Mouse (Mus musculus) left cerebral cortex, adult 18-20 months (tissue): ENCODE results near the gene Bend7. TPM values are rescaled to one million over a fixed set of nuclear protein-coding genes. Genes with fewer than 3 reads are reported as not detected.

Source experiments
- DNase-seq, 2 experiments: peaks; one replicate each; pipeline ENCODE4 v3.0.0; 2021 to 2022; ENCODE audit warnings: low spot score in 2 of 2, mixed read lengths in 1 of 2
- total RNA-seq, 2 experiments: library from RNA; stranded (reverse); gene quantifications; 2 replicates each; pipeline ENCODE4 v1.2.3; 2021

Gene Bend7
- total RNA-seq, 2 experiments from 2014 or later = 2.6 to 2.7 TPM

DNA sequence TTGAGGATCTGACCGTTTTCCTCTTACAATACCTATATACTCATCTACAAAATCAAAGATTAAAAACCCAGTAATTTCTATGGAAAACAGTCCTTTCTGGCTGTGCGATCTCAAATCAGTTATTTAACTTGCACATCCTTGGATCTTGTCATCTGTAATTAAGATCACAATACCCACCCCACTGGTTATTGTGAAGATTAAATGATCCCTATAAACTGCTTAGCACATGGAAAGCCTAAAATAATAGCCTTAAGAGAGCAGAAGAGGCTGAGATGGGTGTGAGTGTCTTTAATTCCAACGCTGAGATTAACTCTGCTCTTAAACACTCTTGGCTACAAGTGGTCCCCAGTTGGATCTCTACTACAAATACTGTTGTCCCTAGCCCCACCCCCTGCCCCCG is 64.8 kb downstream of the Bend7 start:
- no peak for DNase-seq

DNA sequence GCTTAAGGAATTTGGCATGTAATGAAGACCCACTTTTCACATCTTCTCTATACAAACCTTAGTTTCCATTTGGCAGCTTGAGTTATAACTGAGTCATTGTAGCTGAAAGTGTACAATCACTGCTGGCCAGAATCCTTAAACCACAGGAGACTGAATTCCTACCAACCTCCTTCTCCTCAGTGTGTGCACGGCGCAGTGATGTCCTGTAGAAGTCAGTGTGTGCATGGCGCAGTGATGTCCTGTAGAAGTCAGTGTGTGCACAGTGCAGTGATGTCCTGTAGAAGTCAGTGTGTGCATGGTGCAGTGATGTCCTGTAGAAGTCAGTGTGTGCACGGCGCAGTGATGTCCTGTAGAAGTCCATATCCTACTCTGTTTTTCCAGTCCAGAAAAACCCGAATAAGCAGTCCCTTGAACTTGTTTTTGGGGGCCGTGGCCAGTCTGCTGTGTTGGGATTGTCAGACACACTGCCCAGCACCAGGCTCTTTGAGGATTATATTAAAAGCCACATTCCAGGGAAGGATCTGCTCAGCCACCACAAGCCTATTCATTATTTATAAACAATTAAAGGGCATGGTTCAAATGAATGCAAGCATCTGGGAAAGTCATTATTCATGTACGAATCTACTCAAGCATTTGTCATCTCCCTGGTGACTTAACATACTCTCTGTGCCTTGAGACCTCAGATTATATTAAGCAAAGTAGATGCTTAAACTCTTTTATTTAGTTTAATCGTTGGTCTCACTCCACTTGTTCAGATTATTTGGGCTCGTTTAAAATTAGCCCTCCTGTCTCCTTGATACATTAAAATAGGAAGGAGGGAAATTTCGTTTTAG is 65.4 kb downstream of the Bend7 start:
- no peak for DNase-seq

GRCm38 (mm10) chr2:4784012-4784411 is 66.4 kb downstream of the Bend7 start:
- no peak for DNase-seq

DNA sequence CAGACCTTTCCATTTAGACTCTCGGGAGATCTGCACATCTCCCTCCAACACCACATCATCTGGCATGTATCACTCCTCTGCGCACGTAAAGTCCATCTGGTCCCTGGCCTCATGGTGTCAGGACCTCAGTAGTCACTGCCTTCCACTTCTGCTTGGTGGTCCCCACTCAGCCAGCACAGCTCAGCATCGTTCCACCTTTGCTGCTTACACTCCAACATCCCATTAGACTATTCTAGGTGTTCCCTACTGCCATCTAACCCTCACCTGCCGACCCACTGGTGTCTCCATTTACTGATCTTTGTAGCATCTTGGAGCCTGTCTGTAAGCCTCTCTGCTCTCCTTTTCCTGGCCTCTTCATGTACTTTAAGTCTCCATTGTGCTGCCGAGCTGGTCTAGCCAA is 67.4 kb downstream of the Bend7 start:
- no peak for DNase-seq

GRCm38 (mm10) chr2:4787223-4787622 is 69.6 kb downstream of the Bend7 start:
- no peak for DNase-seq

GRCm38 (mm10) chr2:4791646-4792045 is 74.0 kb downstream of the Bend7 start:
- no peak for DNase-seq

DNA sequence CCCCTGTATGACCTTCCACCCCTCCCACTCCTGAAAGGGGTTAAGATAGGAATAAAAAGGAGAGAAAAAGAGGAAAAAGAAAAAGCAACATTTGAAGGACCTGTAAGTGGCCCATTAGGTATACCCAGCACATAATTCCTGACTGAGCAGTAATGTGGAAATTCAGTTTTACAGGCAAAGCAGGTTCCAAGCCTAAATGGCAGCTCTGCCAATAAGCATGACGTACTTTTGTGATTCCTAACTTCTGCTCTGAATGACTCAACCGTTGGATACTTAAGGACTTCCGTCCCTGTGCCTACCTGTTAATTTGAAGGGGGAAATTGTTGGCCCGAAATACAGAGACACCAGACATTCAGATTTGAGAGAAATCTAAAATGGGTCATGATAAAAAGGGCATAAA is 74.9 kb downstream of the Bend7 start:
- DNase-seq = no peak

DNA sequence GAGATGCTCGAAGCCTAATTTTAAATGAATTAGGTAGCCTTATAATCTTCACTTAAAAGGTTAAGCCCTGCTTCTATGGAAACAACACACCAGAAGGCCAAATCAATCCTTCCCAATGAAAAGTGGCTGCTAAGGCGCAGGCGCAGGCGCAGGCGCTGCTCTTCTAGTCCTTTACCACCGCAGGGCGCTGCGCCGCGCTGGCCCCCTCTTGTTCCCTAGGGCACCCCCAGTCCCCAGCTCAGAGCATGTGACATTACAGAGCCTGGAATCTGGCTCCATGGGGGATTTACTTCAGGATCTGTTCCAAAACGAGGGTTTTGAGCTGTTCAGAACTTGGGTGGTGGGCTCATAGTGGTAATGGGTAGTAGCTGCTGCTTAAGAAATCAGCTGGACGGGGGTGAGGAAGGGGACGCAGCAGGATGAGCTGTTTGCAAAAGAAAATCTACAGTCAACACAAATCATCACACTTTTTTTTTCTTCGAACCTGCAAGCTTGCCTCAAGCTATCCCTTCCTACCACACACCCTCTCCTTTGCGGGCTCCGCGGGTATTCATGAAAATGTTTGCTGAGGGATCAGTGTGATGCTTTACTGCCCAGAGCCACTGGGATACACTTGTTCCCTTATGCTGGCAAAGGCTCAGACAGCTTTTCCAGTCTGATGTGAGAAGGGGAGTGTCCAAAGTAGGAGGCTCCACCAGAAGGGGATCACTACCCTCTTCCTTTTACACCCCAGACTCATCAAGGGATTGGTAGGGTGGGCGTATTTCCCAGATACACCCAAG is 85.0 kb downstream of the Bend7 start:
- DNase-seq = no peak

DNA sequence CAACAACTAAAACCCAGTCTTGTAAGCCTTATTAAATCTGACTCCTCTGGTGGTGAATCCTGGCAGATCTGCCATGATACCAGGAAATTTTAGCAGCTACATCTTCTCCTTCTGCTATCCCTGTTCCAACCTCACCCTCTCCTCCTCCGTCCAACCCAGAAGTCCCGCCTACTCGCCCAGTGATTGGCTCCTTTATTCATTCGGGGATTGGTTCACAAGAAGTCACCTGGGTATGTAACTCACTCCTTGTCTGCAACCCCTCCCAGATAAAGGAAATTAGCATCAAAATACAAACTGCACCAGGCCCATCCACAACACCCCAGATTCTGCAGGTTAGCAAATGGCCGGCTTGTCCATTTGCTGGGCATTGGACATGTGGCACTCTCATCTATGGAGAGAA is 98.7 kb downstream of the Bend7 start:
- no peak for DNase-seq

- no peak for DNase-seq
Measured at GRCm38 (mm10) chr2:4817678-4818077, 100.0 kb downstream of the Bend7 start.

- no peak for DNase-seq
Measured at GRCm38 (mm10) chr2:4820230-4820629, 102.6 kb downstream of the Bend7 start.

DNA sequence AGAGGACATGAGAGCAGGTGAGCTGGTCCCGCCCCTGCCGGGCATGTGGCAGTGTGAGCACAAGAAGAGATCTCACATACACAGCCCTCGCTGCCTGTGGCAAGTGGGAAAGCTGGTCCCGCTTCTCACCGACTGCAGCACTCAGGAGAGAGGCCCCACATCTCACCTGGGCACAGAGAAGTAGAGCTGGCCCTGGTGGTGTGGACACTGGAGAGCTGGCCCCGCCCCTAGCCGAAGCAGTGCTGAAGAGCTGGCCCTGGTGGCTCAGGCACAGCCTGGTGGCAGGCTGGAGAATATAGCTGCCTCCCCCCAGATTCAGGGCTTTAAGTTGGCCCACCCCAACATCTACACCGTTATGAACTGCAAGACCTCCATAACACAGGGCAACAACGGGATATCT is 106.4 kb downstream of the Bend7 start:
- DNase-seq = no peak

GRCm38 (mm10) chr2:4828032-4828431 is 110.4 kb downstream of the Bend7 start:
- DNase-seq = no peak

GRCm38 (mm10) chr2:4828446-4828997 is 110.9 kb downstream of the Bend7 start:
- DNase-seq = no peak

DNA sequence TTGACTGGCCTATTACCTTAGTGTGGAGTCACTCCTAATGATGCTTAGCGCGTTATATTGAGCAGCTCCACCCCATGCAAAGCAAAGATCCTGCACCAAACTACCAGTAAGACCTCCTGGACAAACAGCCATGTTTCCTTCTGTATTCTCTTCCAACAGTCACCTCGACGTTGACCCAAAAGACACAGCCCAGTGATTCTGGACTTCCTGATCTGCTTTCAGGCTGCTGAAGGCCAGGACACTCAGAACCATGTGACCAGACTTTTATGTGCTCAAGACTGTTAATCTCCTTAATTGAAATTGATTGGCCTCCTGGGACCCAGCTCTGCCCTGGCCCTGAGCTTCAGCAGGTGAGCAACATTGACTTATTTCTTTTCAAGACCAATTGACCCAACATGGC is 111.4 kb downstream of the Bend7 start:
- no peak for DNase-seq

DNA sequence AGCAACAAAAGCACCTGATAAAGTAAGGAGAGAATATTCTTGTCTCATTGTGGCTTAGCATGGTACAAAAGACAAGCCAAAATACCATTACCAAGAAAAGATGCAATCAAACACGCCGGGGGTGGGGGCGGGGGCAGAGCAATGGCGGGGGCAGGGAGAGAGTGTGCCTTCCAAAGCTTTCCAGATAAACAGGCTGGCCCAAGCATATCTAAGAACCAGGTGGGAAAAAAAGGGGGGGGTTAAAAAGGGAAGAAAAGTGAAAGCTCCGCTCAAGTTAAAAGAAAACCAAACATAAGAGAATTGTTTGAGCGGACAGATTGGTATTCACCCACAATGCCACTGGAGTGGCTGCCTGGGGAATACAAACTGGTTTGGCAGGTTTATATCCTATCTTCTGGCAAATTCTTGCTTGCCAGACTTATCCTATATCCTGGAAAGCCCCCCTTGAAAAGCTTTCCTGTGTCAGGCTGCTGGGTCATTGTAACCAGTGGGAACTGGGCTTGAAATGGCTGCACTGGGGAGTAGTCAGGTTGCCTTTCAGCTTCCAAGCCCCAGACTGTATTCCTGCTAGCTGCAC is 111.9 kb downstream of the Bend7 start:
- DNase-seq = no peak

DNA sequence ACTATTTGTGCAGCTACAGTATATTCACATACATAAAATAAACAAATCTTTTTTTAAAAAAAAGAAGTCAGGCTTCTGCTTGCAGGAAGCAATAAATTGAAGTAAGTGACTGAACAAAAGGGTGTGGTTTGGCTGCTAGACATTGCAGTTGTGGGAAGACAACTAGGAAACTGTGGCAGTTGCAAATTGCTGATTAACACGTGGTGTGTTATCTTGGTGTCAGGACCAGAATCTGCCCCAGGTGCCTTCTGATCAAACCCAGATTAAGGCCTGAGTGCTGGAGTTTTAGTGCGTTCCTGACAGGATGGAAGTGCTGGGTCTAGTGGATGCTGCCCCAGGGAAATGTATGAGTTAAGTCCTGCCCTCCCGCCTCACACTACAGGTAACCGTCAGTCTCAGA is 113.9 kb downstream of the Bend7 start:
- no peak for DNase-seq

GRCm38 (mm10) chr2:4832166-4832565 is 114.5 kb downstream of the Bend7 start:
- DNase-seq = no peak

DNA sequence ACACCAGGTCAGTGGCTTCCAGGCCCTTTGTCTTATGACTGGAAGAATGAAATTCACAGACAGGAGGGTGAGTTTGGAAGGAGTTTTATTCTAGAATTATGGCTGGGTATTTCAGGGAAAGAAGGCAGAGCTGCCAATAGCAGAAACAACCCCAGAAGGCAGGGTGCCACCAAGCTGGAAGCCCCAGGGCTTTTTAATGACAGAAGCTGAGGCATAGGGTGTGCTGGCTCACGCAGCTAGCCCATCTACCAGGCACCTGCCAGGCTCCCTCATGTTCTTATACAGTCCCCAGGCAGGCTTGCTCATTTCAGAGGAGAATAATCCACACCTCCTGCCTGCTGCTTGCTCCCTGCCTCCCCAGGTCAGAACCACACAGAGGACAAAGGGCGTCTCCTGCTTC is 131.8 kb downstream of the Bend7 start:
- DNase-seq = no peak
